Mouse (Mus musculus): Measurements from ENCODE around the gene Nifk. TPM values are rescaled to one million over a fixed set of nuclear protein-coding genes. Genes with fewer than 3 reads are reported as not detected.

The Nifk gene
- polyA plus RNA-seq, 1 experiment from 2014 or later: 37.0 TPM

Other genes with a start within 250 kb of the Nifk start
- gene Gm29106, start 145.3 kb upstream of the Nifk start, polyA plus RNA-seq (2015; fragmentation: Nextera tagmentation; extraction: Ambion mirVana): 0.02 and 0.06 TPM in 2 replicates
- 121 and 132 TPM in 2 replicates for gene Tsn, start 10.1 kb upstream of the Nifk start, polyA plus RNA-seq (2015; fragmentation: Nextera tagmentation; extraction: Ambion mirVana)
- gene Clasp1, start 67.2 kb downstream of the Nifk start, polyA plus RNA-seq (2015; fragmentation: Nextera tagmentation; extraction: Ambion mirVana): 11.8 and 12.8 TPM in 2 replicates

Measured in liver, embryonic 15.5 days (tissue).